Mouse (Mus musculus) bone marrow, adult 2 months (tissue): Measurements from ENCODE around the gene A730049H05Rik. TPM values are rescaled to one million over a fixed set of nuclear protein-coding genes. Genes with fewer than 3 reads are reported as not detected.

Source experiments
- H3K27ac ChIP-seq: fragments of 200-500 bp; 2 replicates; pipeline ENCODE4 v1.5.1; 2012; ENCODE audit warnings: low read depth, mild to moderate bottlenecking, control low read depth, inconsistent platforms, low read length; ENCODE audit not compliant: control insufficient read depth, poor library complexity, insufficient read depth
- H3K4me1 ChIP-seq: fragments of 200-500 bp; 2 replicates; pipeline ENCODE4 v1.6.1; 2011; ENCODE audit warnings: low read length; ENCODE audit not compliant: control insufficient read depth, insufficient read depth
- H3K4me3 ChIP-seq: fragments of 200-500 bp; replicated peaks from 2 replicates; pipeline ENCODE3; 2011; ENCODE audit warnings: mild to moderate bottlenecking, low read depth, low read length, control low read depth; ENCODE audit not compliant: control insufficient read depth
- CTCF ChIP-seq: fragments of 200-500 bp; IDR thresholded peaks from 2 replicates; pipeline ENCODE4 v1.5.1; 2011; ENCODE audit warnings: low read length, control low read depth; ENCODE audit not compliant: control insufficient read depth, insufficient read depth
- POLR2A ChIP-seq: fragments of 200-500 bp; IDR thresholded peaks from 2 replicates; pipeline ENCODE4 v1.6.1; 2011; ENCODE audit warnings: low read depth, mild to moderate bottlenecking, control low read depth, low read length, borderline replicate concordance; ENCODE audit not compliant: control insufficient read depth
- WGBS: fragments of 180-500 bp; shearing (Covaris S2); methylation state at CpG from one replicate; pipeline ENCODE4 v1.1.7; 2018; 5-methylcytosine and 5-hydroxymethylcytosine counted together
- polyA plus RNA-seq: library from polyadenylated mRNA; stranded (reverse); fragments of >200 nt; gene quantifications from 2 replicates; pipeline ENCODE4 v1.2.4, GENCODE M21; 2011; ENCODE audit warnings: low replicate concordance; ENCODE audit not compliant: missing spikeins, insufficient read depth, insufficient read length

The A730049H05Rik gene
- polyA plus RNA-seq, 1 experiment: not detected

DNA sequence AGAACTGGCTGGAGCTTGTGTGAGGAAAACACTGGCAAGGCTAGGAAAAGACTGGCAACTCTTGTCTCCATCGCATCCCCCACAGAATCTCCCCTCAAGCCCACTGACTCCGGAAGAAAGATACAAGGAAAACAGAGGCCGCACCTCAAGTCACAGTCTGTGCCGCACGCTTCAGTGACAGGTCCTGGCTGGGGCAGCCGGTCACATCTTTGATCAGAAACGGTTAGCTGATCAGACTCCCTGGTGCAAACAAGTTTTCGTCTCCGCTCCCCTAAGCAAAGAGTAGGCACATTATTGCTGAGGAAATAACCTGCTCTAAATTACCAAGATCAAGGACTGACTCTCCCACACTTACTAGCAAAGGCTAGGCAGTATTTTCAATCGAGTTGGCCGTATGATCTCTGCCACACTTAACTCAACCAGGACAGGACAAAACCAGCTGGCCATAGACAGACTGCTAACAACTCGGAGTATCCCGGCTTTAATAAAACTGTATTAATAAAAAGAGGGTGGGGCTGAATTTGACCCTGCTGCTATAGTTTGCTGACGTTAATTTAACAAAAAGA lies 63.5 kb downstream of the A730049H05Rik start:
- 87% methylated on average over 14 of the region's 14 CpGs for WGBS
- TF ChIP-seq CTCF: no peak
- no peak for TF ChIP-seq POLR2A

GRCm38 (mm10) chr6:92882446-92882845 lies 66.2 kb downstream of the A730049H05Rik start:
- Histone ChIP-seq H3K4me1 (no peaks in the 10 kb centered on the region), H3K4me3 (no peak overlapping the region), H3K27ac (no peak overlapping the region)
- WGBS: 56% methylated on average over 5 of the region's 5 CpGs
- no peak for TF ChIP-seq CTCF
- no peak for TF ChIP-seq POLR2A

More for the DNA sequence above, 63.5 kb downstream of the A730049H05Rik start:
- Histone ChIP-seq H3K27ac (no peak overlapping the region), H3K4me1 (no peaks in the 10 kb centered on the region), H3K4me3 (no peak overlapping the region)

DNA sequence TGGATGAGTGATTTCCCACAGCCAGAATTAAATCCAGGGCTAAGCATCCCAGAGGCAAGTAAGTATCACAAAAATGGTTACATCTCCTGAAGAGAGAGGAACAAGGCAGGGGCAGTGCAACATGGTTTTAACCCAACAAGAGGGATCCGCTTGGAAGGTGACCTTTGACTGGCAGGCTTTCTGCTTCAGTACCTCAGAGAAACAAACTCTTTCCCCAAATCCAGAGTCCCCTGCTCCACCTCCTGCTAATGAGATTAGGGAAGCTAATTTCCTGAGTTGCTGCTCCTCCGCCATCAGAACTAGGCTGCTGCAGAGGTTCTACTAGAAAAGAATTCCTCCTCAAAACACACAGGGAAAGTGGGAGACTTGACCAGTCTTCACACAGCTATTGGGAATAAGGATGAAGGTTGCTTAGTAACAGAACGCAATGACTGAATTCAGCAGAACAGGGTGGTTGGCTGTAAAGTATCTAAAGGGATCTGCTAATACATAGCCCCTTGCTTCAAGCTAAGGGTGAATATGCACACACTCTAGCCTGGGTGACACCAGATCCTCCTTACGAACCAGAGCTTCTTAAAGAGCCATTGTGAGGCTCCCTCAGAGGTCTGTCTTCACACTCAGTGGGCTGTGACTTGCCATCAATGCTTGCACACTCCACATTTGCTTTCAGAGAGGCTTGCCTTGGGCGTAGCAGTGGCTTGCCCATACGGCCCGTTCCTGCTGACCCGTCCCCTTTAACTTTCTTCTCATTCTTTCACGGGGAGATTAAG lies 67.0 kb downstream of the A730049H05Rik start:
- no peak overlapping the region for H3K4me3 ChIP-seq
- 76% methylated on average over 9 of the region's 9 CpGs for WGBS
- no peak overlapping the region for H3K27ac ChIP-seq
- H3K4me1 ChIP-seq: no peaks in the 10 kb centered on the region
- TF ChIP-seq CTCF (no peak), POLR2A (no peak)

DNA sequence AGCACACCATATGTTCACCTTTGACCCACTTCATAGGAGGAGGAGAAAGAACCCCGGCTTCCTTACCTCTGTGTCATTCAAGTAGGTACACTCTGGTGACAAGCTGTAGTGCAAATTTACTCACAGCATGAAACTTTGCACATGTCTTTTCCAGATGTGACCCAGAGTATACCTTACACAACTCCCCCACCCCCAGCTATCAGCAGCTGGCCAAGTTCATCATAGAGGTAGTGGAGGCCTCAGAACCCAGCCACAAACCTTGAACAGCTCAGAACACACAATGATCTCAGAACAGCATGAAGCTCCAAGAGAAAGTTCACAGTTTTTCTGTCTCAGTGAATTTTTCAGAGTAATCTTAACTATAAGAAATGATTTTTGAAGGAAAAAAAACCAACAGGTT lies 75.3 kb downstream of the A730049H05Rik start:
- WGBS: 82% methylated on average over 1 of the region's 1 CpGs
- Histone ChIP-seq H3K4me1 (no peaks in the 10 kb centered on the region), H3K4me3 (no peak overlapping the region), H3K27ac (no peak overlapping the region)
- TF ChIP-seq POLR2A: no peak
- no peak for TF ChIP-seq CTCF

Other genes starting within 250 kb of the A730049H05Rik start
- gene Prickle2, start 110.3 kb upstream of the A730049H05Rik start, polyA plus RNA-seq: 7.2 and 19.2 TPM in 2 replicates
- not detected in 2 replicates for gene Gm15737, start 52.9 kb downstream of the A730049H05Rik start, polyA plus RNA-seq
- gene Adamts9, start 127.0 kb downstream of the A730049H05Rik start, polyA plus RNA-seq: 1.4 and 2.4 TPM in 2 replicates